Mouse (Mus musculus) thymus, adult 2 months (tissue): ENCODE measurements around the gene Prss41.

Experiments
- CTCF ChIP-seq: fragments of 200-500 bp; IDR thresholded peaks from 2 replicates; pipeline ENCODE4 v1.5.1; 2012; ENCODE audit warnings: mild to moderate bottlenecking, control low read depth, low read length, moderate library complexity, borderline replicate concordance; ENCODE audit not compliant: control insufficient read depth, poor library complexity, insufficient read depth; ENCODE audit errors: extremely low read depth
- POLR2A ChIP-seq: fragments of 200-500 bp; IDR thresholded peaks from 2 replicates; pipeline ENCODE4 v1.6.1; 2012; ENCODE audit warnings: mild to moderate bottlenecking, low read length, control low read depth, moderate library complexity; ENCODE audit not compliant: control insufficient read depth, poor library complexity, insufficient read depth; ENCODE audit errors: extremely low read depth

- TF ChIP-seq CTCF (no peak), POLR2A (no peak)
Measured at GRCm38 (mm10) chr17:23822094-23822493, 21.9 kb downstream of the Prss41 start.
